Mouse (Mus musculus): ENCODE data around the gene Lamc3. TPM values are rescaled to one million over a fixed set of nuclear protein-coding genes. Genes with fewer than 3 reads are reported as not detected.

Gene Lamc3
- polyA plus RNA-seq, 1 experiment, result 17.2 TPM

GRCm38 (mm10) chr2:31878610-31879009 lies 8.5 kb upstream of the Lamc3 start:
- no peaks in the 10 kb centered on the region for H3K4me1 ChIP-seq (ENCODE audit: control insufficient read depth, insufficient read depth, low read length)
- H3K4me3 ChIP-seq (ENCODE audit: control insufficient read depth, low read depth, low read length), result no peak overlapping the region
- H3K27ac ChIP-seq (ENCODE audit: control insufficient read depth, insufficient read depth, low read depth, low read length), result no peak overlapping the region
- no peaks in the 10 kb centered on the region for H3K27me3 ChIP-seq (ENCODE audit: control insufficient read depth, insufficient read depth, low read length)
- no peak for TF ChIP-seq POLR2A (IDR thresholded peaks at IDR 0.05; ENCODE audit: control insufficient read depth, low read depth, low read length)
- no peaks in the 10 kb centered on the region for H3K36me3 ChIP-seq (ENCODE audit: control insufficient read depth, insufficient read depth, low read length)

- H3K4me1 ChIP-seq (ENCODE audit: control insufficient read depth, insufficient read depth, low read length), result no peaks in the 10 kb centered on the region
Measured at GRCm38 (mm10) chr2:31880868-31881267, 6.2 kb upstream of the Lamc3 start.

GRCm38 (mm10) chr2:31883061-31883460 lies 4.0 kb upstream of the Lamc3 start:
- no peaks in the 10 kb centered on the region for H3K36me3 ChIP-seq (ENCODE audit: control insufficient read depth, insufficient read depth, low read length)
- no peak overlapping the region for H3K27ac ChIP-seq (ENCODE audit: control insufficient read depth, insufficient read depth, low read depth, low read length)
- no peak overlapping the region for H3K4me3 ChIP-seq (ENCODE audit: control insufficient read depth, low read depth, low read length)
- H3K27me3 ChIP-seq (ENCODE audit: control insufficient read depth, insufficient read depth, low read length), result no peaks in the 10 kb centered on the region
- peaks cover 7% of the 10 kb centered on the region for H3K4me1 ChIP-seq (ENCODE audit: control insufficient read depth, insufficient read depth, low read length)
- TF ChIP-seq POLR2A (IDR thresholded peaks at IDR 0.05; ENCODE audit: control insufficient read depth, low read depth, low read length), result no peak

More at GRCm38 (mm10) chr2:31880868-31881267, 6.2 kb upstream of the Lamc3 start:
- no peak overlapping the region for H3K27ac ChIP-seq (ENCODE audit: control insufficient read depth, insufficient read depth, low read depth, low read length)
- H3K27me3 ChIP-seq (ENCODE audit: control insufficient read depth, insufficient read depth, low read length), result no peaks in the 10 kb centered on the region
- H3K4me3 ChIP-seq (ENCODE audit: control insufficient read depth, low read depth, low read length), result no peak overlapping the region
- no peaks in the 10 kb centered on the region for H3K36me3 ChIP-seq (ENCODE audit: control insufficient read depth, insufficient read depth, low read length)
- no peak for TF ChIP-seq CTCF (IDR thresholded peaks at IDR 0.05; ENCODE audit: control insufficient read depth, insufficient read depth, insufficient replicate concordance, low read depth, low read length)
- no peak for TF ChIP-seq POLR2A (IDR thresholded peaks at IDR 0.05; ENCODE audit: control insufficient read depth, low read depth, low read length)

- peaks cover 7% of the 10 kb centered on the region for H3K4me1 ChIP-seq (ENCODE audit: control insufficient read depth, insufficient read depth, low read length)
- H3K27me3 ChIP-seq (ENCODE audit: control insufficient read depth, insufficient read depth, low read length), result no peaks in the 10 kb centered on the region
- H3K4me3 ChIP-seq (ENCODE audit: control insufficient read depth, low read depth, low read length), result no peak overlapping the region
- no peaks in the 10 kb centered on the region for H3K36me3 ChIP-seq (ENCODE audit: control insufficient read depth, insufficient read depth, low read length)
- peak; percentile 18; the same call in 1 of the 2 replicates for TF ChIP-seq CTCF (IDR thresholded peaks at IDR 0.05; ENCODE audit: control insufficient read depth, insufficient read depth, insufficient replicate concordance, low read depth, low read length)
- no peak for TF ChIP-seq POLR2A (IDR thresholded peaks at IDR 0.05; ENCODE audit: control insufficient read depth, low read depth, low read length)
- H3K27ac ChIP-seq (ENCODE audit: control insufficient read depth, insufficient read depth, low read depth, low read length), result no peak overlapping the region
Measured at GRCm38 (mm10) chr2:31884806-31885205, 2.3 kb upstream of the Lamc3 start.

GRCm38 (mm10) chr2:31888871-31889270 lies 1.8 kb downstream of the Lamc3 start:
- peak overlapping the region; percentile 16; the same call in 1 of the 2 replicates for H3K4me3 ChIP-seq (ENCODE audit: control insufficient read depth, low read depth, low read length)
- H3K4me1 ChIP-seq (ENCODE audit: control insufficient read depth, insufficient read depth, low read length), result peaks cover 7% of the 10 kb centered on the region
- H3K36me3 ChIP-seq (ENCODE audit: control insufficient read depth, insufficient read depth, low read length), result no peaks in the 10 kb centered on the region
- no peak; the same call in 1 of the 2 replicates for TF ChIP-seq POLR2A (IDR thresholded peaks at IDR 0.05; ENCODE audit: control insufficient read depth, low read depth, low read length)
- TF ChIP-seq CTCF (IDR thresholded peaks at IDR 0.05; ENCODE audit: control insufficient read depth, insufficient read depth, insufficient replicate concordance, low read depth, low read length), result no peak
- H3K27ac ChIP-seq (ENCODE audit: control insufficient read depth, insufficient read depth, low read depth, low read length), result peak overlapping the region; percentile 63
- no peaks in the 10 kb centered on the region for H3K27me3 ChIP-seq (ENCODE audit: control insufficient read depth, insufficient read depth, low read length)

- no peaks in the 10 kb centered on the region for H3K27me3 ChIP-seq (ENCODE audit: control insufficient read depth, insufficient read depth, low read length)
Measured at GRCm38 (mm10) chr2:31891219-31891618, 4.1 kb downstream of the Lamc3 start.

GRCm38 (mm10) chr2:31893110-31893669 lies 6.1 kb downstream of the Lamc3 start:
- H3K4me3 ChIP-seq (ENCODE audit: control insufficient read depth, low read depth, low read length), result no peak overlapping the region
- no peaks in the 10 kb centered on the region for H3K36me3 ChIP-seq (ENCODE audit: control insufficient read depth, insufficient read depth, low read length)
- peak overlapping the region; percentile 32; the same call in 1 of the 2 replicates for H3K27ac ChIP-seq (ENCODE audit: control insufficient read depth, insufficient read depth, low read depth, low read length)
- TF ChIP-seq POLR2A (IDR thresholded peaks at IDR 0.05; ENCODE audit: control insufficient read depth, low read depth, low read length) (no peak), CTCF (IDR thresholded peaks at IDR 0.05; ENCODE audit: control insufficient read depth, insufficient read depth, insufficient replicate concordance, low read depth, low read length) (no peak)
- no peaks in the 10 kb centered on the region for H3K4me1 ChIP-seq (ENCODE audit: control insufficient read depth, insufficient read depth, low read length)
- no peaks in the 10 kb centered on the region for H3K27me3 ChIP-seq (ENCODE audit: control insufficient read depth, insufficient read depth, low read length)

More at GRCm38 (mm10) chr2:31891219-31891618, 4.1 kb downstream of the Lamc3 start:
- Histone ChIP-seq H3K36me3 (ENCODE audit: control insufficient read depth, insufficient read depth, low read length) (no peaks in the 10 kb centered on the region), H3K27ac (ENCODE audit: control insufficient read depth, insufficient read depth, low read depth, low read length) (no peak overlapping the region), H3K4me1 (ENCODE audit: control insufficient read depth, insufficient read depth, low read length) (peaks cover 7% of the 10 kb centered on the region), H3K4me3 (ENCODE audit: control insufficient read depth, low read depth, low read length) (no peak overlapping the region)
- TF ChIP-seq CTCF (IDR thresholded peaks at IDR 0.05; ENCODE audit: control insufficient read depth, insufficient read depth, insufficient replicate concordance, low read depth, low read length), result no peak
- no peak for TF ChIP-seq POLR2A (IDR thresholded peaks at IDR 0.05; ENCODE audit: control insufficient read depth, low read depth, low read length)

Measured in testis, adult 2 months (tissue).